Mouse (Mus musculus) MEL (cell line): Measurements from ENCODE around the gene Ptpn14. TPM values are rescaled to one million over a fixed set of nuclear protein-coding genes. Genes with fewer than 3 reads are reported as not detected.

ENCODE experiments used
- DNase-seq: peaks from one replicate; pipeline ENCODE4 v3.0.0; 2011; ENCODE audit warnings: low read depth, low spot score
- H3K27ac ChIP-seq: 2 replicates; pipeline ENCODE4 v1.5.1; 2012; ENCODE audit warnings: low read depth, mild to moderate bottlenecking, control low read depth, low read length, moderate library complexity; ENCODE audit not compliant: control insufficient read depth
- H3K27me3 ChIP-seq, 2 experiments: fragments of 150-350 bp in 1 of 2; sonication (generic) in 1 of 2; 2 replicates each; pipeline ENCODE4 v1.6.1; 2012; ENCODE audit warnings: low read length in 2 of 2, mild to moderate bottlenecking in 2 of 2, improper control_type of control experiment in 1 of 2, moderate library complexity in 1 of 2; ENCODE audit not compliant: insufficient read depth in 2 of 2, control insufficient read depth in 1 of 2
- H3K36me3 ChIP-seq, 2 experiments: 2 replicates each; pipeline ENCODE4 v1.6.1; 2012 to 2014; ENCODE audit warnings: low read length in 2 of 2, improper control_type of control experiment in 1 of 2, inconsistent platforms in 1 of 2, mild to moderate bottlenecking in 1 of 2; ENCODE audit not compliant: insufficient read depth in 2 of 2, control insufficient read depth in 1 of 2
- H3K4me1 ChIP-seq, 2 experiments: fragments of 150-350 bp in 1 of 2; sonication (generic) in 1 of 2; 2 replicates each; pipeline ENCODE4 v1.6.1; 2012; ENCODE audit warnings: low read length in 2 of 2, improper control_type of control experiment in 1 of 2, mild to moderate bottlenecking in 1 of 2; ENCODE audit not compliant: insufficient read depth in 2 of 2, control insufficient read depth in 1 of 2
- H3K4me3 ChIP-seq, 2 experiments: fragments of 150-350 bp in 1 of 2; sonication (generic) in 1 of 2; 2 replicates each; pipeline ENCODE4 v1.5.1; 2012; ENCODE audit warnings: low read depth in 2 of 2, low read length in 2 of 2, mild to moderate bottlenecking in 2 of 2, moderate library complexity in 2 of 2, control low read depth in 1 of 2, improper control_type of control experiment in 1 of 2; ENCODE audit not compliant: control insufficient read depth in 1 of 2, insufficient read depth in 1 of 2
- H3K79me2 ChIP-seq: 2 replicates; pipeline ENCODE4 v1.6.1; 2012; ENCODE audit warnings: mild to moderate bottlenecking, low read length, moderate library complexity; ENCODE audit not compliant: control insufficient read depth, poor library complexity, insufficient read depth
- H3K9ac ChIP-seq: 2 replicates; pipeline ENCODE4 v1.6.1; 2012; ENCODE audit warnings: low read depth, mild to moderate bottlenecking, control low read depth, low read length, moderate library complexity; ENCODE audit not compliant: control insufficient read depth, poor library complexity, severe bottlenecking
- H3K9me3 ChIP-seq: fragments of 150-350 bp; sonication (generic); replicated peaks from 2 replicates; pipeline ENCODE4 v1.6.1; 2012; ENCODE audit warnings: mild to moderate bottlenecking, low read length, improper control_type of control experiment, moderate library complexity; ENCODE audit not compliant: insufficient read depth
- BHLHE40 ChIP-seq: IDR thresholded peaks from 2 replicates; pipeline ENCODE4 v1.6.1; 2012; ENCODE audit warnings: low read depth, mild to moderate bottlenecking, inconsistent platforms, low read length, improper control_type of control experiment, borderline replicate concordance
- CTCF ChIP-seq, 3 experiments: IDR thresholded peaks in 2 of 3; conservative IDR thresholded peaks in 1 of 3; 2 replicates each; pipeline ENCODE4 v1.5.1; 2011 to 2012; ENCODE audit warnings: low read length in 3 of 3, low read depth in 2 of 3, mild to moderate bottlenecking in 2 of 3, improper control_type of control experiment in 1 of 3, inconsistent platforms in 1 of 3, mixed read lengths in 1 of 3, moderate library complexity in 1 of 3; ENCODE audit not compliant: control insufficient read depth in 1 of 3, insufficient read depth in 1 of 3, poor library complexity in 1 of 3, severe bottlenecking in 1 of 3
- ELF1 ChIP-seq: IDR thresholded peaks from 2 replicates; pipeline ENCODE4 v1.6.1; 2014; ENCODE audit warnings: low read depth, mild to moderate bottlenecking, inconsistent platforms, low read length, improper control_type of control experiment, moderate library complexity
- EP300 ChIP-seq, 2 experiments: IDR thresholded peaks; 2 replicates each; pipeline ENCODE4 v1.6.1; 2011; ENCODE audit warnings: improper control_type of control experiment in 2 of 2, low read length in 2 of 2, low read depth in 1 of 2, mild to moderate bottlenecking in 1 of 2
- ETS1 ChIP-seq: IDR thresholded peaks from 2 replicates; pipeline ENCODE4 v1.6.1; 2012; ENCODE audit warnings: low read depth, mild to moderate bottlenecking, inconsistent platforms, low read length, improper control_type of control experiment, moderate library complexity
- JUND ChIP-seq: IDR thresholded peaks from 2 replicates; pipeline ENCODE4 v1.6.1; 2011; ENCODE audit warnings: low read depth, mild to moderate bottlenecking, improper control_type of control experiment, low read length
- MEF2A ChIP-seq: IDR thresholded peaks from 2 replicates; pipeline ENCODE4 v1.6.1; 2014; ENCODE audit warnings: low read depth, mild to moderate bottlenecking, inconsistent platforms, low read length, improper control_type of control experiment; ENCODE audit not compliant: poor library complexity, insufficient replicate concordance, severe bottlenecking; ENCODE audit errors: extremely low read depth
- MYC ChIP-seq: IDR thresholded peaks from 2 replicates; pipeline ENCODE4 v1.6.1; 2011; ENCODE audit warnings: low read depth, mild to moderate bottlenecking, low read length, improper control_type of control experiment, moderate library complexity
- POLR2AphosphoS2 ChIP-seq: IDR thresholded peaks from 2 replicates; pipeline ENCODE4 v1.6.1; 2011; ENCODE audit warnings: low read length, improper control_type of control experiment
- RCOR1 ChIP-seq: IDR thresholded peaks from 2 replicates; pipeline ENCODE4 v1.6.1; 2012; ENCODE audit warnings: low read depth, mild to moderate bottlenecking, inconsistent platforms, low read length, improper control_type of control experiment
- SMC3 ChIP-seq: IDR thresholded peaks from 2 replicates; pipeline ENCODE4 v1.6.1; 2011; ENCODE audit warnings: low read depth, low read length, improper control_type of control experiment
- TAL1 ChIP-seq: IDR thresholded peaks from 2 replicates; pipeline ENCODE4 v1.6.1; 2012; ENCODE audit warnings: mild to moderate bottlenecking, inconsistent platforms, low read length, moderate library complexity, mixed read lengths
- TCF12 ChIP-seq: IDR thresholded peaks from 2 replicates; pipeline ENCODE4 v1.6.1; 2014; ENCODE audit warnings: low read depth, mild to moderate bottlenecking, inconsistent platforms, low read length, improper control_type of control experiment, moderate library complexity
- USF1 ChIP-seq: IDR thresholded peaks from 2 replicates; pipeline ENCODE4 v1.6.1; 2014; ENCODE audit warnings: low read depth, mild to moderate bottlenecking, inconsistent platforms, low read length, improper control_type of control experiment, moderate library complexity
- ZKSCAN1 ChIP-seq: IDR thresholded peaks from 2 replicates; pipeline ENCODE4 v1.6.1; 2012; ENCODE audit warnings: low read depth, mild to moderate bottlenecking, inconsistent platforms, low read length, improper control_type of control experiment, moderate library complexity
- polyA plus RNA-seq, 2 experiments: library from polyadenylated mRNA; stranded (reverse) in 1 of 2; unstranded in 1 of 2; fragments of >175 nt in 1 of 2; fragments of >200 nt in 1 of 2; gene quantifications; 2 replicates each; pipeline versions ENCODE4 v1.2.1 to v1.2.4; 2012; ENCODE audit warnings: low replicate concordance in 2 of 2, low read depth in 1 of 2; ENCODE audit not compliant: insufficient read length in 2 of 2, insufficient read depth in 1 of 2, missing spikeins in 1 of 2
- total RNA-seq: library from RNA; depleted of rRNA; stranded (reverse); fragments of 300-350 nt; gene quantifications from 2 replicates; pipeline ENCODE4 v1.2.3, GENCODE M21; 2012

Ptpn14 gene
- total and polyA plus RNA-seq, 3 experiments, result 0.62 to 1.0 TPM; not detected in 1

- Histone ChIP-seq H3K36me3 (peaks cover 0 to 4% of the 10 kb centered on the region in 2 experiments; a peak in 1 of 4 replicates), H3K27ac (no peak overlapping the region), H3K27me3 (no peaks in the 10 kb centered on the region), H3K9ac (no peak overlapping the region), H3K9me3 (no peaks in the 10 kb centered on the region), H3K79me2 (peaks cover 38% of the 10 kb centered on the region), H3K4me1 (no peaks in the 10 kb centered on the region), H3K4me3 (no peak overlapping the region)
- DNase-seq, result no peak
- TF ChIP-seq MEF2A (no peak), ELF1 (no peak), MYC (no peak), EP300 (IDR thresholded peaks at IDR 0.05; ENCODE audit: low read depth in 1 of 2, low read length in 2 of 2) (no peak), RCOR1 (no peak), USF1 (no peak), JUND (no peak), ETS1 (no peak), ZKSCAN1 (no peak), SMC3 (no peak), POLR2AphosphoS2 (no peak), TAL1 (no peak)
These were observed 182.7 kb downstream of the Ptpn14 start for GRCm38 (mm10) chr1:189910685-189911345.

- no peaks in the 10 kb centered on the region for H3K9me3 ChIP-seq
- H3K36me3 ChIP-seq, result peaks cover 0 to 1% of the 10 kb centered on the region in 2 experiments; a peak in 1 of 4 replicates
- no peak overlapping the region for H3K4me3 ChIP-seq
- no peaks in the 10 kb centered on the region for H3K4me1 ChIP-seq
- H3K79me2 ChIP-seq, result peaks cover 57% of the 10 kb centered on the region
- DNase-seq, result no peak
- TF ChIP-seq EP300 (IDR thresholded peaks at IDR 0.05; ENCODE audit: low read depth in 1 of 2, low read length in 2 of 2), result no peak
- no peak for TF ChIP-seq BHLHE40
- TF ChIP-seq POLR2AphosphoS2, result no peak
- no peak for TF ChIP-seq CTCF (IDR thresholded peaks at IDR 0.05 in 2 of 3, conservative IDR thresholded peaks at IDR 0.05 in 1 of 3; ENCODE audit: control insufficient read depth in 1 of 3, insufficient read depth in 1 of 3, low read depth in 2 of 3, low read length in 3 of 3, poor library complexity in 1 of 3, severe bottlenecking in 1 of 3)
- no peak for TF ChIP-seq TCF12
- TF ChIP-seq USF1, result no peak
- TF ChIP-seq JUND, result no peak
- no peak for TF ChIP-seq ELF1
- H3K27ac ChIP-seq, result no peak overlapping the region
- no peaks in the 10 kb centered on the region for H3K27me3 ChIP-seq
- no peak overlapping the region for H3K9ac ChIP-seq
These were observed 185.2 kb downstream of the Ptpn14 start for GRCm38 (mm10) chr1:189913093-189913760.
